8 mouse cellular contexts compared by ENCODE assay signal in genomic region chr8:79294610-79295275, GRCm38 (mm10). TPM values are rescaled to one million over a fixed set of nuclear protein-coding genes. Genes with fewer than 3 reads are reported as not detected.
DNase-seq lines count a peak whose midpoint lies in the region; ATAC-seq and TF ChIP-seq lines count a peak whose summit lies in the region.

TSS of gene Mmaa (minus strand) at chr8:79294937.

- H3K9ac ChIP-seq in hindbrain, postnatal 0 days (replicated peaks; ENCODE audit: low read length) = peak within 1 kb of the TSS; percentile 83

- DNase-seq in T-cell, adult 2 months (ENCODE audit: low spot score) = peak; percentile 99
- peak; percentile 91 to 97 for DNase-seq in cerebellum, postnatal 36 days
- peak; percentile 96 for DNase-seq in gastrocnemius, adult 18-20 months (ENCODE audit: low spot score)
- peak; percentile 99 for DNase-seq in hindbrain, postnatal 0 days (ENCODE audit: low spot score)
- DNase-seq in left cerebral cortex, adult 2 months (ENCODE audit: extremely low spot score in 1 of 2, low spot score in 2 of 2) = peak; percentile 97
- DNase-seq in right cerebral cortex, adult 2 months (ENCODE audit: low spot score in 2 of 2) = peak; percentile 94
- peak; percentile 98 for DNase-seq in urinary bladder, postnatal 14 days (ENCODE audit: low spot score)

- peak; percentile 99 for ATAC-seq in hindbrain, postnatal 0 days
- peak; percentile 93 for ATAC-seq in megakaryocyte, adult 5-6 weeks (ENCODE audit: poor library complexity, severe bottlenecking)

- no peaks in the 10 kb centered on the region for H3K9me3 ChIP-seq in hindbrain, postnatal 0 days (ENCODE audit: low read length)

- H3K4me2 ChIP-seq in hindbrain, postnatal 0 days (ENCODE audit: low read depth, low read length) = peak within 1 kb of the TSS; percentile 67

- intact Hi-C loops in left cerebral cortex, adult 2 months (cut with DNase I) = loop anchor here (1.0 to 5.0 kb wide), 6 partner anchors 105 to 474 kb away; partner anchors contain the start of genes Lsm6, Otud4 and Smad1

- peaks cover 11% of the 10 kb centered on the region for H3K4me1 ChIP-seq in hindbrain, postnatal 0 days (ENCODE audit: insufficient read depth, low read length)

- peak; percentile 44; the same call in 1 of the 2 replicates for TF ChIP-seq CTCF in hindbrain, postnatal 0 days (IDR thresholded peaks at IDR 0.05; ENCODE audit: low read depth)
- peak; percentile 60 for TF ChIP-seq CTCF in left cerebral cortex, adult 2 months (IDR thresholded peaks at IDR 0.05)

- H3K36me3 ChIP-seq in hindbrain, postnatal 0 days (ENCODE audit: insufficient read depth, low read length) = no peaks in the 10 kb centered on the region

- no peaks in the 10 kb centered on the region for H3K27me3 ChIP-seq in hindbrain, postnatal 0 days (ENCODE audit: insufficient read depth, low read length)

- peak within 1 kb of the TSS; percentile 64 for H3K4me3 ChIP-seq in hindbrain, postnatal 0 days (ENCODE audit: low read length)
- peak within 1 kb of the TSS; percentile 75 for H3K4me3 ChIP-seq in left cerebral cortex, adult 2 months

- WGBS in hindbrain, postnatal 0 days = under 1% methylated on average over 66 of the region's 74 CpGs

- peak within 1 kb of the TSS; percentile 96 for H3K27ac ChIP-seq in hindbrain, postnatal 0 days
- H3K27ac ChIP-seq in left cerebral cortex, adult 2 months = peak within 1 kb of the TSS; percentile 98

RNA-seq across cellular contexts. Expression of gene Mmaa, which starts in this region (rescaled TPM):
- 10 to 100 TPM; 17.3 to 19.3 TPM for total RNA-seq in gastrocnemius, adult 18-20 months (2021)
- 6.8 and 7.9 TPM in 2 replicates for total RNA-seq in hindbrain, postnatal 0 days (2014; rRNA removed)
- polyA plus RNA-seq in hindbrain, postnatal 0 days (2015; fragmentation: Nextera tagmentation; extraction: Ambion mirVana) = 11.5 and 12.9 TPM in 2 replicates
- 10 to 100 TPM; 26.6 to 29.5 TPM for total RNA-seq in left cerebral cortex, adult 2 months (2021)
- 3.8 and 4.1 TPM in 2 replicates for total RNA-seq in megakaryocyte, adult 5-6 weeks (2015)
- 1.9 and 5.8 TPM in 2 replicates for total RNA-seq in megakaryocyte, adult 5-6 weeks (2017)

Comparison
In these comparisons a context has a peak if more than half of its experiments do, and no peak if none do; other contexts are left out.
1. Peak in every context shown above with its lines: DNase-seq, ATAC-seq, H3K4me3 ChIP-seq and H3K27ac ChIP-seq.